In the genomic region with DNA sequence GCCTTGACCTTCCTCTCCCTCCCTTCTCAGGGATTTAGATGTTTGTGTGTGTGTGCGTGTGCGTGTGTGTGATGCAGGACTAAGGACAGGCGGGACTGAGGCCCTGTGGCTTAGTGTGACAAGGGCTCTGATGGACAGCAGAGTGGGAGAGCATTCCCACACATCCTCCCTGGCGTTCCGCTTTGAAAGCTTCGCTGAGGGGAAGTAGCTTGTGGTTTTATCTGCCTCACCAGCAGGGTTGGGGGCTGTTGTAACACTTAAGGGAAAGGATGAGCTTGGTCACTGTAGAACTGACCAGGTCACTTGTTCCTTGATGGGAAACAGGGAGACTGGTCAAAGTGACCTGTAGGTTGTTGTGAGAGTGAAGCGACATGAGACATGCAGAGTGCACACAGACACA, we compare ENCODE assay signal across 18 mouse cellular contexts. TPM values are rescaled to one million over a fixed set of nuclear protein-coding genes. Genes with fewer than 3 reads are reported as not detected.
DNase-seq lines count a peak whose midpoint lies in the region; ATAC-seq and TF ChIP-seq lines count a peak whose summit lies in the region.
"Had no signal": no experiment of that assay in that cellular context is flagged by ENCODE, and none has a peak within 500 bp of the region (broad histone marks: within the 10 kb centered on the region; RNA-seq: fewer than 3 reads in every experiment).

No protein-coding gene starts in this region.

- TF ChIP-seq CTCF in midbrain, postnatal 0 days (IDR thresholded peaks at IDR 0.05): no peak
- no peak for TF ChIP-seq CTCF in heart, adult 2 months (IDR thresholded peaks at IDR 0.05)

- peaks cover 10% of the 10 kb centered on the region; the same call in 1 of the 2 replicates for H3K4me1 ChIP-seq in kidney, embryonic 15.5 days
- H3K4me1 ChIP-seq in forebrain, embryonic 14.5 days (ENCODE audit: control insufficient read depth, insufficient read depth, low read length): peaks cover 18% of the 10 kb centered on the region
- peaks cover 42% of the 10 kb centered on the region for H3K4me1 ChIP-seq in hindbrain, embryonic 15.5 days (replicated peaks)
- H3K4me1 ChIP-seq in midbrain, postnatal 0 days (ENCODE audit: insufficient read depth, low read length): peaks cover 12% of the 10 kb centered on the region
- H3K4me1 ChIP-seq in heart, adult 2 months (ENCODE audit: control insufficient read depth, insufficient read depth, low read length): peaks cover 2% of the 10 kb centered on the region

- TF ChIP-seq EP300 in heart, adult 2 months (IDR thresholded peaks at IDR 0.05; ENCODE audit: insufficient read depth, low read depth, low read length): no peak

- no peaks in the 10 kb centered on the region for H3K79me2 ChIP-seq in heart, adult 2 months (replicated peaks; ENCODE audit: control insufficient read depth, insufficient read depth, low read length)

- H3K4me2 ChIP-seq in kidney, embryonic 15.5 days: no peak overlapping the region
- no peak overlapping the region for H3K4me2 ChIP-seq in forebrain, embryonic 14.5 days (ENCODE audit: low read length)
- H3K4me2 ChIP-seq in hindbrain, embryonic 15.5 days: no peak overlapping the region
- H3K4me2 ChIP-seq in midbrain, postnatal 0 days (ENCODE audit: low read depth, low read length, poor library complexity, severe bottlenecking): no peak overlapping the region
- H3K4me2 ChIP-seq: liver, embryonic 12.5 days; lung, embryonic 14.5 days had no signal

- intact Hi-C loops in heart, adult 2 months (cut with DNase I): no loop called here

- H3K27me3 ChIP-seq in kidney, embryonic 15.5 days: no peaks in the 10 kb centered on the region
- no peaks in the 10 kb centered on the region for H3K27me3 ChIP-seq in forebrain, embryonic 14.5 days (replicated peaks; ENCODE audit: control insufficient read depth, insufficient read depth, low read length)
- H3K27me3 ChIP-seq in hindbrain, embryonic 15.5 days: no peaks in the 10 kb centered on the region
- no peaks in the 10 kb centered on the region for H3K27me3 ChIP-seq in midbrain, postnatal 0 days (ENCODE audit: insufficient read depth, low read length)
- H3K27me3 ChIP-seq in heart, adult 2 months (ENCODE audit: control insufficient read depth, insufficient read depth, low read length): no peaks in the 10 kb centered on the region
- H3K27me3 ChIP-seq: liver, embryonic 12.5 days; Patski had no signal

- 60% methylated on average over 7 of the region's 7 CpGs for WGBS in kidney, embryonic 15.5 days
- WGBS in forebrain, embryonic 14.5 days: 87% methylated on average over 7 of the region's 7 CpGs
- WGBS in hindbrain, embryonic 15.5 days: 80% methylated on average over 7 of the region's 7 CpGs
- WGBS in midbrain, postnatal 0 days: 70% methylated on average over 7 of the region's 7 CpGs
- WGBS in heart, adult 2 months: 67% methylated on average over 7 of the region's 7 CpGs

- DNase-seq in kidney, adult 18-20 months: no peak
- DNase-seq in forebrain, embryonic 14.5 days (ENCODE audit: low spot score): no peak
- no peak for DNase-seq in midbrain, postnatal 0 days (ENCODE audit: low spot score)
- DNase-seq in heart, adult 2 months: no peak
- DNase-seq in adrenal gland, postnatal 36 days: no peak
- DNase-seq: cerebellum, adult 9-11 months; gastrocnemius, adult 2 months; heart, adult 18-20 months; kidney, adult 9 months; lung, embryonic 14.5 days; right cerebral cortex, postnatal 25 days had no signal

- no peak overlapping the region for H3K9ac ChIP-seq in kidney, embryonic 15.5 days
- H3K9ac ChIP-seq in forebrain, embryonic 14.5 days (ENCODE audit: low read length): no peak overlapping the region
- H3K9ac ChIP-seq in hindbrain, embryonic 15.5 days: no peak overlapping the region
- H3K9ac ChIP-seq in midbrain, postnatal 0 days (replicated peaks; ENCODE audit: low read length, poor library complexity, severe bottlenecking): no peak overlapping the region; the same call in 1 of the 2 replicates
- no peak overlapping the region for H3K9ac ChIP-seq in heart, adult 2 months (ENCODE audit: low read depth, low read length)
- H3K9ac ChIP-seq: liver, embryonic 12.5 days; lung, embryonic 14.5 days had no signal

- TF ChIP-seq POLR2A in heart, adult 2 months (IDR thresholded peaks at IDR 0.05; ENCODE audit: insufficient read depth, low read depth, low read length): no peak

- H3K27ac ChIP-seq in kidney, embryonic 15.5 days: no peak overlapping the region
- H3K27ac ChIP-seq in forebrain, embryonic 14.5 days (ENCODE audit: low read depth, low read length): peak overlapping the region; percentile 52; the same call in 1 of the 2 replicates
- H3K27ac ChIP-seq in hindbrain, embryonic 15.5 days (replicated peaks): peak overlapping the region; percentile 64; the same call in 1 of the 2 replicates
- H3K27ac ChIP-seq in midbrain, postnatal 0 days (ENCODE audit: low read depth, low read length): 0 out of 2 replicates have a peak overlapping the region, but pooled peaks have one; percentile 6
- H3K27ac ChIP-seq in heart, adult 2 months: no peak overlapping the region
- H3K27ac ChIP-seq: gastrocnemius, adult 2 months; liver, embryonic 12.5 days had no signal

- no peaks in the 10 kb centered on the region for H3K36me3 ChIP-seq in kidney, embryonic 15.5 days
- H3K36me3 ChIP-seq in forebrain, embryonic 14.5 days (ENCODE audit: control insufficient read depth, insufficient read depth, low read length): no peaks in the 10 kb centered on the region
- H3K36me3 ChIP-seq in hindbrain, embryonic 15.5 days: no peaks in the 10 kb centered on the region
- H3K36me3 ChIP-seq in midbrain, postnatal 0 days (ENCODE audit: insufficient read depth, low read length): no peaks in the 10 kb centered on the region
- H3K36me3 ChIP-seq in heart, adult 2 months (ENCODE audit: control insufficient read depth, insufficient read depth, low read length): no peaks in the 10 kb centered on the region
- H3K36me3 ChIP-seq: liver, embryonic 12.5 days had no signal

- no peak overlapping the region for H3K4me3 ChIP-seq in kidney, embryonic 15.5 days (replicated peaks)
- H3K4me3 ChIP-seq in forebrain, embryonic 14.5 days (ENCODE audit: low read depth, low read length): no peak overlapping the region
- H3K4me3 ChIP-seq in hindbrain, embryonic 15.5 days: no peak overlapping the region
- H3K4me3 ChIP-seq in midbrain, postnatal 0 days (ENCODE audit: low read depth, low read length): no peak overlapping the region
- H3K4me3 ChIP-seq in heart, adult 2 months: no peak overlapping the region
- H3K4me3 ChIP-seq: gastrocnemius, adult 2 months; liver, embryonic 12.5 days had no signal

- ATAC-seq in kidney, embryonic 15.5 days (replicated peaks; ENCODE audit: low FRiP score): 0 out of 2 replicates have a peak, but pooled peaks have one; percentile 29
- no peak for ATAC-seq in forebrain, embryonic 14.5 days
- ATAC-seq in hindbrain, embryonic 15.5 days (ENCODE audit: low FRiP score, low read depth): no peak
- no peak for ATAC-seq in midbrain, postnatal 0 days (ENCODE audit: low FRiP score)
- ATAC-seq: activated CD4-positive, CD25-positive, alpha-beta regulatory T cell, adult 4 months; liver, embryonic 12.5 days; Patski had no signal

- H3K9me3 ChIP-seq in kidney, embryonic 15.5 days (replicated peaks): no peaks in the 10 kb centered on the region
- H3K9me3 ChIP-seq in forebrain, embryonic 14.5 days (replicated peaks; ENCODE audit: control insufficient read depth, low read length): no peaks in the 10 kb centered on the region
- H3K9me3 ChIP-seq in hindbrain, embryonic 15.5 days: no peaks in the 10 kb centered on the region
- no peaks in the 10 kb centered on the region for H3K9me3 ChIP-seq in midbrain, postnatal 0 days (ENCODE audit: low read length)
- H3K9me3 ChIP-seq: liver, embryonic 12.5 days had no signal

RNA-seq across cellular contexts. Expression of a gene that starts 56.1 kb away (rescaled TPM):
- polyA plus RNA-seq in kidney, embryonic 15.5 days (2015; fragmentation: Nextera tagmentation; extraction: Ambion mirVana): 0.40 and 0.74 TPM in 2 replicates
- polyA plus RNA-seq in forebrain, embryonic 14.5 days (2014; fragmentation: Nextera tagmentation; extraction: Ambion mirVana): 4.7 and 6.8 TPM in 2 replicates
- 32.5 and 40.0 TPM in 2 replicates for polyA plus RNA-seq in hindbrain, embryonic 15.5 days (2015; fragmentation: Nextera tagmentation; extraction: Ambion mirVana)
- total RNA-seq in midbrain, postnatal 0 days (2014; rRNA removed): 349 and 393 TPM in 2 replicates
- 57.0 and 61.8 TPM in 2 replicates for polyA plus RNA-seq in midbrain, postnatal 0 days (2015; fragmentation: Nextera tagmentation; extraction: Ambion mirVana)
- not detected for total RNA-seq in heart, adult 2 months (2021)
- 0.08 TPM in 1 of 2 replicates, not detected in the other for polyA plus RNA-seq in heart, adult 2 months (2012; rRNA removed)
- 1 to 10 TPM; 1.6 to 1.8 TPM for total RNA-seq in adrenal gland, postnatal 36 days (2021)
- total RNA-seq: gastrocnemius, adult 2 months had no signal
- polyA plus RNA-seq: activated CD4-positive, CD25-positive, alpha-beta regulatory T cell, adult 4 months; heart, embryonic 16.5 days; limb, embryonic 11.5 days; liver, embryonic 12.5 days; lung, embryonic 14.5 days; Patski had no signal

Comparison
In these comparisons a context has a peak if more than half of its experiments do, and no peak if none do; other contexts are left out.
1. H3K27ac ChIP-seq: peak in forebrain, embryonic 14.5 days (single experiment), hindbrain, embryonic 15.5 days (single experiment) and midbrain, postnatal 0 days (single experiment); none in kidney, embryonic 15.5 days (single experiment) and heart, adult 2 months (single experiment).